Mouse (Mus musculus) midbrain, postnatal 0 days (tissue): ENCODE data around the gene Rcan3. TPM values are rescaled to one million over a fixed set of nuclear protein-coding genes. Genes with fewer than 3 reads are reported as not detected.

Experiments used
- ATAC-seq: fragments of 200-750 bp; cut with Nextera tagmentation; 2 replicates; pipeline ENCODE4 v1.8.0; 2017; ENCODE audit warnings: moderate number of reproducible peaks, mild to moderate bottlenecking, moderate TSS enrichment, moderate library complexity; ENCODE audit not compliant: low FRiP score
- DNase-seq: peaks from one replicate; pipeline ENCODE4 v3.0.0-alpha.2; 2015; ENCODE audit warnings: low spot score
- H3K27ac ChIP-seq: fragments of 300-500 bp; sonication (generic); 2 replicates; pipeline ENCODE4 v1.5.1; 2014; ENCODE audit warnings: low read depth, mild to moderate bottlenecking, low read length, mixed read lengths
- H3K27me3 ChIP-seq: fragments of 300-500 bp; sonication (generic); 2 replicates; pipeline ENCODE4 v1.6.1; 2014; ENCODE audit warnings: low read length, control low read depth, mixed read lengths; ENCODE audit not compliant: insufficient read depth
- H3K36me3 ChIP-seq: fragments of 300-500 bp; sonication (generic); 2 replicates; pipeline ENCODE4 v1.6.1; 2014; ENCODE audit warnings: low read length, control low read depth, mixed read lengths; ENCODE audit not compliant: insufficient read depth
- H3K4me1 ChIP-seq: fragments of 300-500 bp; sonication (generic); 2 replicates; pipeline ENCODE4 v1.6.1; 2014; ENCODE audit warnings: mild to moderate bottlenecking, control low read depth, antibody characterized with exemption, low read length, mixed read lengths; ENCODE audit not compliant: insufficient read depth
- H3K4me2 ChIP-seq: fragments of 300-500 bp; sonication (generic); 2 replicates; pipeline ENCODE4 v1.6.1; 2014; ENCODE audit warnings: low read depth, mild to moderate bottlenecking, low read length, mixed read lengths; ENCODE audit not compliant: poor library complexity, severe bottlenecking
- H3K4me3 ChIP-seq: fragments of 300-500 bp; sonication (generic); 2 replicates; pipeline ENCODE4 v1.5.1; 2014; ENCODE audit warnings: low read depth, mild to moderate bottlenecking, low read length, moderate library complexity
- H3K9ac ChIP-seq: fragments of 300-500 bp; sonication (generic); replicated peaks from 2 replicates; pipeline ENCODE4 v1.6.1; 2014; ENCODE audit warnings: mild to moderate bottlenecking, low read length, moderate library complexity, mixed read lengths; ENCODE audit not compliant: poor library complexity, severe bottlenecking
- H3K9me3 ChIP-seq: fragments of 300-500 bp; sonication (generic); 2 replicates; pipeline ENCODE4 v1.6.1; 2016; ENCODE audit warnings: low read length, control low read depth
- CTCF ChIP-seq: IDR thresholded peaks from 2 replicates; pipeline ENCODE4 v1.5.1; 2016; ENCODE audit warnings: antibody characterized with exemption, mild to moderate bottlenecking
- WGBS: fragments of 180-500 bp; shearing (Covaris S2); extraction: QIAGEN DNeasy Blood & Tissue Kit; methylation state at CpG from one replicate; pipeline ENCODE4 v1.1.7; 2014; 5-methylcytosine and 5-hydroxymethylcytosine counted together
- polyA plus RNA-seq: library from polyadenylated mRNA; unstranded; fragments of >200 nt; fragmentation: Nextera tagmentation; extraction: Ambion mirVana; gene quantifications from 2 replicates; pipeline ENCODE4 v1.2.1, GENCODE M21; 2015
- total RNA-seq: library from RNA; depleted of rRNA; stranded (reverse); fragments of >200 nt; gene quantifications from 2 replicates; pipeline ENCODE4 v1.2.3, GENCODE M21; 2014

Rcan3 gene
- total and polyA plus RNA-seq, 2 experiments from 2014 or later, result 67.7 to 89.6 TPM

GRCm38 (mm10) chr4:135396303-135396702 is 37.4 kb downstream of the Rcan3 start:
- peaks cover 27% of the 10 kb centered on the region for H3K27me3 ChIP-seq
- no peaks in the 10 kb centered on the region for H3K9me3 ChIP-seq
- no peak overlapping the region for H3K27ac ChIP-seq
- ATAC-seq, result no peak
- no peaks in the 10 kb centered on the region for H3K4me1 ChIP-seq
- no peak overlapping the region for H3K9ac ChIP-seq
- H3K4me3 ChIP-seq, result no peak overlapping the region
- DNase-seq, result no peak
- 86% methylated on average over 5 of the region's 5 CpGs for WGBS
- no peaks in the 10 kb centered on the region for H3K36me3 ChIP-seq
- peak; percentile 23; the same call in 1 of the 2 replicates for TF ChIP-seq CTCF
- H3K4me2 ChIP-seq, result no peak overlapping the region

DNA sequence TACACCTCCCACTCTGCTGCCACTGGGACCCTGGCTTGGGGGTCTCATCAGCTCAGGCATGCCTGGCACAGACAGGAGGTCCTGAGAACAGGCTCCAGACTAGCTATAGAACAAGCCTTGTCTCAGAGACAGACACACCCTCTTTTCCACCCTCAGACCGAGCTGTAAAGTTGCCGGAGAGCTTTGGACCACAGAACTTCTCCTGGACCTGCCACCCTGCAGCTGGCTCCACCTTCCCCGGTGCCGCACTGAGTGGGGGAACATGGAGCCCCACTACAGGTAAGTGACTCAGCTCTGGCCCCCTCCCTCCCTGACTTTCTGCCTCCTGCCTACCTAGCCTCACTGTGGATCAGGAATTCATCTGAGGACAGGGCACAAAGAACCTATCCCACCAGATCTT is 38.3 kb downstream of the Rcan3 start:
- DNase-seq, result no peak
- Histone ChIP-seq H3K4me2 (no peak overlapping the region), H3K27me3 (peaks cover 24% of the 10 kb centered on the region), H3K9me3 (no peaks in the 10 kb centered on the region), H3K27ac (no peak overlapping the region), H3K4me3 (no peak overlapping the region), H3K4me1 (no peaks in the 10 kb centered on the region), H3K9ac (no peak overlapping the region), H3K36me3 (no peaks in the 10 kb centered on the region)
- no peak for ATAC-seq
- no peak for TF ChIP-seq CTCF
- WGBS, result 84% methylated on average over 4 of the region's 4 CpGs

DNA sequence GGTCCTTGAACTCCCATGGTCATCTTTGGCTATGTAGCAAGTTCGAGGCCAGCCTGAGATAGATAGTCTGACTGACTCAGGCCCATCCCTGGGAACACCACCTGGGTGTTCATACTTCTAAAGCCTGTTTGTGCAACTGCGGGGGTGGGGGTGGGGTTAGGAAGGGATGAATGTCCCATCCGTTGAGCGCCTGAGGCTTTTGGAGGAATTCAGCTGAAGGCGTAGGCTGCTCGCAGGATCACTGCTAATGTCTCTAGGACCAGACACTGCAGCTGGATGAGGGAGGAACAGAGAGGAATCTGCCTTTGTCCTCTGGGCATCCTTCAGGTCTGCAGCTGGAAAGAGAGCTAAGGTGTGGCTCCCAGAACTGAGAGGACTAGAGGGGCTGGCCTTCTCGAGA is 39.0 kb downstream of the Rcan3 start:
- DNase-seq, result no peak
- Histone ChIP-seq H3K4me3 (no peak overlapping the region), H3K27ac (no peak overlapping the region), H3K4me2 (no peak overlapping the region), H3K27me3 (peaks cover 24% of the 10 kb centered on the region), H3K9me3 (no peaks in the 10 kb centered on the region), H3K9ac (no peak overlapping the region), H3K36me3 (no peaks in the 10 kb centered on the region), H3K4me1 (no peaks in the 10 kb centered on the region)
- TF ChIP-seq CTCF, result no peak
- ATAC-seq, result no peak
- 87% methylated on average over 7 of the region's 7 CpGs for WGBS

DNA sequence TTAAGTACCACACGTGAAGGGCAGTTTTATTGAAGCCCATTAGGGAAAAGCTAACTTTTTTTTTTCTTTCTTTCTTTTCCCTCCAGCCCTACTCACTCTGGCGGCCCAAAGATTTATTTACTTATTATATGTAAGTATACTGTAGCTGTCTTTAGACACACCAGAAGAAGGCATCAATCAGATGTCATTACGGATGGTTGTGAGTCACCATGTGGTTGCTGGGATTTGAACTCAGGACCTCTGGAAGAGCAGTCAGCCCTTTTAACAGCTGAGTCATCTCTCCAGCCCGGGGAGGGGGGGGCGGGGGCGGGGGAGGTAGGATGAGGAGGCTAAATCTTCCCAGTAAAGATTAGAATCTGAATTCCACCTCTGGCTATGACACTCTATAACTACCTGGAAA is 40.3 kb downstream of the Rcan3 start:
- no peak overlapping the region for H3K27ac ChIP-seq
- no peaks in the 10 kb centered on the region for H3K36me3 ChIP-seq
- H3K4me1 ChIP-seq, result no peaks in the 10 kb centered on the region
- ATAC-seq (no peak), DNase-seq (no peak)
- H3K27me3 ChIP-seq, result peaks cover 13% of the 10 kb centered on the region
- WGBS, result 85% methylated on average over 6 of the region's 6 CpGs
- no peak overlapping the region for H3K4me2 ChIP-seq
- no peak overlapping the region for H3K4me3 ChIP-seq
- no peak overlapping the region for H3K9ac ChIP-seq
- no peaks in the 10 kb centered on the region for H3K9me3 ChIP-seq
- no peak for TF ChIP-seq CTCF

DNA sequence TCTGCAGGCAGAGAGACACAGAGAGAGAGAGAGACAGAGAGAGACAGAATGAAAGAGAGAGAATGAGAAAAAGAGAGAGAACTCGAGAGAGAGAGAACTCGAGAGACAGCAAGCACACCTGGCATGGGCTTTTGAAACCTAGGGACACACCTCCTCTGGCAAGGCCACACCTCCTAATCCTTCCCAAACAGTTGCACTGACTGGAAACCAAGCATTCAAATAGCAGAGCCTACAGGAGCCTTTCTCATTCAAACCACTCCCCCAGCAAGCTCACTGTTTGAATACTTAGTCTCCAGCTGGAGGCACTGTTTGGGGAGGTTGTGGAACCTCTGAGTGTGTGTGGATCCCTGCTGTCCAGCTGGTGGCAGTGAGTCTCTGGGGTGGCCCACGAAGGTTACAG is 40.9 kb downstream of the Rcan3 start:
- Histone ChIP-seq H3K4me3 (no peak overlapping the region), H3K27ac (no peak overlapping the region), H3K4me2 (no peak overlapping the region), H3K9ac (no peak overlapping the region), H3K27me3 (peaks cover 8% of the 10 kb centered on the region), H3K36me3 (no peaks in the 10 kb centered on the region), H3K4me1 (no peaks in the 10 kb centered on the region), H3K9me3 (no peaks in the 10 kb centered on the region)
- no peak for DNase-seq
- no peak for TF ChIP-seq CTCF
- WGBS, result 77% methylated on average over 3 of the region's 3 CpGs
- ATAC-seq, result no peak

GRCm38 (mm10) chr4:135391014-135391413 is 42.6 kb downstream of the Rcan3 start:
- ATAC-seq (no peak), DNase-seq (no peak)
- 71% methylated on average over 6 of the region's 6 CpGs for WGBS
- Histone ChIP-seq H3K9ac (no peak overlapping the region), H3K27me3 (no peaks in the 10 kb centered on the region), H3K4me1 (no peaks in the 10 kb centered on the region), H3K36me3 (no peaks in the 10 kb centered on the region), H3K9me3 (no peaks in the 10 kb centered on the region), H3K4me2 (no peak overlapping the region), H3K27ac (no peak overlapping the region), H3K4me3 (no peak overlapping the region)
- no peak for TF ChIP-seq CTCF
